Mouse (Mus musculus) neural tube, embryonic 15.5 days (tissue): ENCODE data around the gene Tbc1d10c. TPM values are rescaled to one million over a fixed set of nuclear protein-coding genes. Genes with fewer than 3 reads are reported as not detected.

Experiments
- ATAC-seq: fragments of 200-750 bp; cut with Nextera tagmentation; 2 replicates; pipeline ENCODE4 v1.8.0; 2017; ENCODE audit warnings: mild to moderate bottlenecking, moderate TSS enrichment, moderate library complexity; ENCODE audit not compliant: low FRiP score
- H3K27ac ChIP-seq: fragments of 300-500 bp; sonication (generic); replicated peaks from 2 replicates; pipeline ENCODE4 v1.5.1; 2015; ENCODE audit warnings: mild to moderate bottlenecking, inconsistent platforms
- H3K27me3 ChIP-seq: fragments of 300-500 bp; sonication (generic); replicated peaks from 2 replicates; pipeline ENCODE4 v1.6.1; 2015; ENCODE audit warnings: inconsistent platforms
- H3K36me3 ChIP-seq: fragments of 300-500 bp; sonication (generic); 2 replicates; pipeline ENCODE4 v1.6.1; 2015; ENCODE audit warnings: inconsistent platforms
- H3K4me1 ChIP-seq: fragments of 300-500 bp; sonication (generic); 2 replicates; pipeline ENCODE4 v1.6.1; 2015; ENCODE audit warnings: inconsistent platforms
- H3K4me2 ChIP-seq: fragments of 300-500 bp; sonication (generic); 2 replicates; pipeline ENCODE4 v1.6.1; 2015; ENCODE audit warnings: inconsistent platforms, mild to moderate bottlenecking, moderate library complexity
- H3K4me3 ChIP-seq: fragments of 300-500 bp; sonication (generic); replicated peaks from 2 replicates; pipeline ENCODE4 v1.5.1; 2015; ENCODE audit warnings: mild to moderate bottlenecking, inconsistent platforms
- H3K9ac ChIP-seq: fragments of 300-500 bp; sonication (generic); replicated peaks from 2 replicates; pipeline ENCODE4 v1.6.1; 2015; ENCODE audit warnings: mild to moderate bottlenecking, inconsistent platforms
- H3K9me3 ChIP-seq: fragments of 300-500 bp; sonication (generic); replicated peaks from 2 replicates; pipeline ENCODE4 v1.6.1; 2016; ENCODE audit warnings: inconsistent platforms
- WGBS: fragments of 180-500 bp; shearing (Covaris S2); methylation state at CpG from one replicate; pipeline ENCODE4 v1.1.7; 2015; ENCODE audit warnings: mixed read lengths; 5-methylcytosine and 5-hydroxymethylcytosine counted together
- polyA plus RNA-seq: library from polyadenylated mRNA; unstranded; fragments of >200 nt; fragmentation: Nextera tagmentation; extraction: Ambion mirVana; gene quantifications from 2 replicates; pipeline ENCODE4 v1.2.1, GENCODE M21; 2015

Tbc1d10c gene
- polyA plus RNA-seq, 1 experiment from 2014 or later: 0.74 TPM

DNA sequence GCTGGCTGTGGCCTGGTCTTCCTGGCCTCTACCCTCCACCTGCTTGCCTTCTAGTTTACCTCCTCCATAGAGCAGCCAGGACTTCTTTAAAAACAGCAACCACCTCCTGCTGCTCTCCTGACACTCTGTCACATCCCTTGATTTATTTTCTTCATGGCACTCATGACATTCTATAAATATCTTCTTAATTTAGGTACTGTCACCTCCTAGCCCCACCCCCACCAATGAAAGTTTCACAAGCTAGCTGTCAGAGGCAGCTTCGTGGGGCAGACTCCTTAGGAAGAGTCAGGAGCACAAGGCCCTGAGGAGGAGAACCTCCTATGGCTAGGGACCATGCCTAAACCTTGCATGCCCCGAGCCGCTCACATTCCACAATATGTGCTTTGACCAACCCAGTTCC is 3.8 kb downstream of the Tbc1d10c start:
- Histone ChIP-seq H3K4me3 (no peak overlapping the region), H3K27me3 (no peaks in the 10 kb centered on the region), H3K9ac (no peak overlapping the region), H3K4me1 (peaks cover 17% of the 10 kb centered on the region), H3K27ac (no peak overlapping the region), H3K4me2 (no peak overlapping the region), H3K9me3 (no peaks in the 10 kb centered on the region), H3K36me3 (no peaks in the 10 kb centered on the region)
- 72% methylated on average over 3 of the region's 3 CpGs for WGBS
- ATAC-seq: no peak

DNA sequence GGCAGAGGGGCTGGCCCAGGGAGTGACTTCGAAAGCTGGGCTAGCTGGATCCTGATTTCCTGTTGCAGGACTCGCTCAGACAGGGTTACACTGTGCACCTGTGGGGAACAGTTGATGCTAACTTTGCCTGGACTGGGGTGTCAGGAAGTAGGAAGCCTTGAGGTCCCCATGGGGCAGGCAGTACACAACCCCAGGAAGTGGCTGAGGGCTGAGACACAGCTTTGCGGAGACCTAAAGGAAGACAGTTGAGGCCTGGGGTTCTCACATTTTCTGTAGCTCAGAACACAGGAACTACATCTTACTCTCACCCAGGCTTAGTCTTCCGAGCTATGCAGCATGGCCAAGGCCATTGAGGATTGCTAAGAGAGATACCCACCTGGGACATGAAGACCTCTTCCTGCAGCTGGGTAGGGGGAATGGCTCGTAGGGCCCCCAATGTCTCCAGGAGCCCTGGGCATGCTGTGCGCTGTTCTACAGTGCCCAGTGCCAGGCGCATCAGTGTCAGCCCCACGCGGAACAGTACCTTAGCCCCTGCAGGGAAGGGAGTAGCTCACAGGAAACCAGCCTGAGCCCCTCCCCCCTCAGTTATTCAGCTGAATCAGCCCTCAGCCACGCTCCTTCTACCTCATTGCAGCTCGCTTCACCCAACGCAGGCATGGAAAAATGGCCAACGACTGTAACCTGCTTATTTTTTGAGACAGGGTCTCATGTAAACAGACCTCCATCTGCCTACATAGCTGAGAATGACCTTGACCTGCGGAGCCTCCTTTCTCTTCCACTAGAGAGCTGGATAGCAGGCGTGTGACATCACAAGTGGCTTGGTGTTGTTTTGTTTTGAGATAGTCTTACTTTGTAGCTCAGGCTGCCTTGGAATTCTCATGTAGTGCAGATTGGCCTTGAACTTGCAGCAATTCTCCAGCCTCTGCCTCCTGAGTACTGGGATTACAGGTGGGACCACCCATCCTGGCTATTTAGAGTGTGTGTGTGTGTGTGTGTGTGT is 5.8 kb downstream of the Tbc1d10c start:
- Histone ChIP-seq H3K27me3 (no peaks in the 10 kb centered on the region), H3K4me3 (no peak overlapping the region), H3K4me1 (peaks cover 15% of the 10 kb centered on the region; the same call in 1 of the 2 replicates), H3K9me3 (no peaks in the 10 kb centered on the region), H3K4me2 (no peak overlapping the region), H3K36me3 (no peaks in the 10 kb centered on the region), H3K27ac (no peak overlapping the region), H3K9ac (no peak overlapping the region)
- no peak for ATAC-seq
- 63% methylated on average over 15 of the region's 15 CpGs for WGBS

DNA sequence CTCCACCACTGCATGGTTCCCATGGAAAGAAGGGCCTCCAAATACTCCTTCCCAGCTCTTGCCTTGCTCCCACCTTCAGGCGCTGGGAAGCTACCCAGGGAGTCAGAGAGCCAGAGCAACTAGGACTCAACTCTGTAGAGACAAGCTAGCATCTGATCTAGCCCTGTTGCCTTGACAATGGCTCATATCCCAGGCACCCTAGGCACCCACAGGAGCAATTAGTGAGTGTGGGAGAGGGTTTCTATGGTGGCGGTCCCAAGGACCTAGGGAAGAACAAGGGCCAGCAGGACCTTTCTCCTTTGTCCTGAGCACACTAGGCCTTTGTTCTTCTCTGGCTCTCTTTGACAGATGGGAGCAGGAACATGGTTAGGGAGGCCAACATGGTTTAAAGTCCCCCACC is 7.4 kb downstream of the Tbc1d10c start:
- H3K36me3 ChIP-seq: no peaks in the 10 kb centered on the region
- ATAC-seq: no peak
- H3K4me2 ChIP-seq: no peak overlapping the region
- no peak overlapping the region for H3K27ac ChIP-seq
- H3K4me3 ChIP-seq: no peak overlapping the region
- no peaks in the 10 kb centered on the region for H3K27me3 ChIP-seq
- WGBS: 69% methylated on average over 2 of the region's 2 CpGs
- H3K9ac ChIP-seq: no peak overlapping the region
- H3K4me1 ChIP-seq: peaks cover 15% of the 10 kb centered on the region; the same call in 1 of the 2 replicates
- no peaks in the 10 kb centered on the region for H3K9me3 ChIP-seq

DNA sequence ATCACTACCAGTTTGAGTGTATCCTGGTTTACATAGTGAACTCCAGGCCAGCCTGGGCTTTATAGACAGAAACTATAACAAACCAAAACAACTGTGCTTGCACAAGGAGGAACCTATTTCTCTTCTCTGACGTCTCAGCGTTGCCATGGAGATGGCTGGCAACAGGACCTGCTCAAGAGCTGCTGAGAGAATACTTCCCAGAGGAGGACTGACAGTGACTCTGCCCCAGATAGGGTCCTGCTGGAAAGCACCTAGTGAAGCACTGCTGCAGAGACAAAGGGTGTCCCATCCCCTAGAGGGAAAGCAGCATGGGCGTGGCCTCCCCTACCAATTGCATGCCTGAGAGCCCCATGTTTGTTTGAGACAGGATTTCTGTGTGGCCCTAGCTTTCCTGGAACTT is 9.2 kb downstream of the Tbc1d10c start:
- no peak overlapping the region for H3K27ac ChIP-seq
- 41% methylated on average over 3 of the region's 3 CpGs for WGBS
- no peak for ATAC-seq
- no peaks in the 10 kb centered on the region for H3K9me3 ChIP-seq
- no peaks in the 10 kb centered on the region for H3K36me3 ChIP-seq
- no peak overlapping the region for H3K4me2 ChIP-seq
- H3K4me3 ChIP-seq: no peak overlapping the region
- peaks cover 15% of the 10 kb centered on the region; the same call in 1 of the 2 replicates for H3K4me1 ChIP-seq
- H3K27me3 ChIP-seq: no peaks in the 10 kb centered on the region
- H3K9ac ChIP-seq: no peak overlapping the region

DNA sequence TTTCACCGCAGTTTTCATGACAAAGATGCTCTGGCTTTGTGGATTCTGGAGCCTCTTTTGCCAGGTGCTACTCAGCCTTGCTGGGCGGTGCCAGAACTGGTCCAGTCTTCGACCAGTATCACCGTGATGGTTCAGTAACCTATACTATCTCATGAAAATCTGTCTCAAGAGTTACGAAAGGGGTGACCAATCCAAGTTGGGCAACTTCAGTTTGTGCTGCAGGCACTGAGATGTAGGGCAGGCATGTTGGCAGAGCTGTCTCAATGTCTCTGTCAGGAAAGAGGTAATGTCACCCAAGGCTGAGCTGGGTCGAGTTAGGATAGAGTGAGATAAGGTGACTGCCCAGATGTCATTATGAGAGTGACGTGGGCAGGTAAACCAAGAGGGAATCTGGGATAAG is 10.7 kb downstream of the Tbc1d10c start:
- no peaks in the 10 kb centered on the region for H3K9me3 ChIP-seq

DNA sequence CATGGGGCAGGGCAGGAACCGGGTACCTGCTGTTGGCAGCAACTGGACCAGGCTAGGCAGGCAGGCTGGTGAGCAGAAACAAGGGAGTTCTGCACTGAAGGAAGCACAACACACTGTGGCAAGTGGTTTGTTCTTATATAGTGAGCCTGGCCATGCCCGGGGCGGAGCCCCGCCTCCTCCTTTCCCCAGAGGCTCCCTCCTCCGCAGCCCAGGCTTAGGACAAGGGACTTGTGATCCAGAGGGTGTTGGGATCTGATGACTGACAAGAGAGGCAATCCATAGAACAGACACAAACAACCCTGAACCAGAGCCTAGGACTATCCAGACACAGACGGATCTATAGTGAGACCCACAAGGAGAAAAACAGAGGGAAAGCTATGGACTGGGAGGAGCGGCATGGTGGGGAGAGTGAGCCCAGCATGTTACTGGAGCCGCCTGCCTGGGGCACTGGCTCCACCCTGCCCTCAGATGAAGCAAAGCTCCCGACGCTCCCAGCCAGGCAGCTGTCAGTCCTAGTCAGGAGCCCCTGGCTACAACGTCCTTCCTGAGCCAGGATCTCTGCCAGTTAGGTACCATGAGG is 15.6 kb downstream of the Tbc1d10c start, which contains the start of gene Carns1:
Gene Carns1 (minus strand): TSS at position 112 of the 580 bp plus-strand sequence.
- H3K9ac ChIP-seq: no peak within 1 kb of the TSS
- no peaks in the 10 kb centered on the region for H3K36me3 ChIP-seq
- peak within 1 kb of the TSS; percentile 37 for H3K4me2 ChIP-seq
- no peaks in the 10 kb centered on the region for H3K27me3 ChIP-seq
- H3K9me3 ChIP-seq: no peaks in the 10 kb centered on the region
- H3K4me3 ChIP-seq: no peak within 1 kb of the TSS
- no peak within 1 kb of the TSS for H3K27ac ChIP-seq
- 6% methylated on average over 11 of the region's 11 CpGs for WGBS
- ATAC-seq: no peak
- peaks cover 15% of the 10 kb centered on the region for H3K4me1 ChIP-seq

More for the DNA sequence above, 10.7 kb downstream of the Tbc1d10c start:
- Histone ChIP-seq H3K4me1 (peaks cover 18% of the 10 kb centered on the region), H3K4me3 (no peak overlapping the region), H3K36me3 (no peaks in the 10 kb centered on the region), H3K27ac (no peak overlapping the region), H3K9ac (no peak overlapping the region), H3K4me2 (no peak overlapping the region), H3K27me3 (no peaks in the 10 kb centered on the region)
- ATAC-seq: no peak
- WGBS: 90% methylated on average over 7 of the region's 7 CpGs

DNA sequence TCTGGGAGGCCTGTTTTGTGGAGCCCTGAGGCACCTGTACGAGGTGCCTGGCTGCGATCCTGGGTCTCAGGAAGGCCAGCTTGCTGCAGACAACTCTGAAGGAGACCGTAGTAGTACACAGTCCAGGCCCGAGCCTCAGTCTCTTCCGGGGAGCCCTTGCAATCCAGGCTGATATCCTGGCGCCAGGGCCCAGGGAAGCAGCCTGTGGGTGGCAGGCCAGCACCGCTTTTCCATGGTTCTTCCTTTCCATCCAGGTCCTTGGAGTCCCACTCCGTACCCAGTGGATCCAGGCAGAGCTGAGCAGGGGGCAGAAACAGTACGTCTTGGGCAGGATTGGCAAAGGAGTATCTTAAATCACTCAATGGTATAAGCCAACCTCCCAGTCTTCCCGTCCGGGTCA is 18.2 kb downstream of the Tbc1d10c start:
- ATAC-seq: no peak
- Histone ChIP-seq H3K4me3 (no peak overlapping the region), H3K4me2 (no peak overlapping the region), H3K9ac (no peak overlapping the region), H3K36me3 (no peaks in the 10 kb centered on the region), H3K4me1 (peaks cover 25% of the 10 kb centered on the region), H3K27ac (no peak overlapping the region), H3K9me3 (no peaks in the 10 kb centered on the region), H3K27me3 (no peaks in the 10 kb centered on the region)
- WGBS: 53% methylated on average over 11 of the region's 11 CpGs

DNA sequence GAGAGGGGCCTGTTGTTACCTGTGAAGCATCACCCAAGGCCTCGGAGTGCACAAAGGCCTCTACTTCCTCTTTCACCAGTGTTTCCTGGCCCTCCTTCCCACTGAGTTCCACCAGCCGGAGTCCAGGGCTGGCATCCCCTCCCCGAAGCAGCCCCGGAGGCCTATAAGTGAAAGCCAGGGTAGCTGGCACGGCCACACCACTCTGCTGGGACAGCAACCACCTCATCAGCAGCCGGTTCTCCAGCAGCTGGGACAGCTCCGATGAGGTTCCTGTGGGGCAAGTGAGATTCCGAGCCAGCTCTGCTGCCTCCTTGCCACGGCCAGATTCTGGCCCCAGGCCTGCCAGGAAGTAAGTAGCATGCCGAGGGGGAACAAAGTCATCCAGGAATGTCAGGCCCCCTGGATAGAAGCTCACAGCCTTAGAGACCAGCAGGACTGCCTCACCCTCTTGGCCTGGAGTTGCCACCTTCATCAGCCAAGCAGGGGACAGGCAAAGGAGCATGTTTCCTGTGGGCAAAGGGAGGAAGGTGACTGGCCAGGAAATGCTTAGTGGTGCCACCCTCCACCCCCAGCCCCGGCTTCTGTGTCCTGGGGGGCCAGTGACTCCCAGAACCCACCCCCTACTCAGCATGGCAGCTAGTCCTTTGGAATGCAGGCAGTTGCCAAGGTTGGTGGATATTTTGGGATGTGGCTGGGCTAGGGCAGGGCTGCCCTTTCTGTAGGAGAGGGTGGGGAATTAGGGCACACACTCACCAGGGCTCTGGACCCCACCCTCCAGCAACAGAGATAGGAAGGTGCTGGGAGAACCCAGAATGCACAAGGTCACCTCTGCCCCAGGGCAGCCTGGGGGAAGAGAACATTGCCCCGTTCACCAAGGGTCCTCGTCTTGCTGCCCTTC is 19.4 kb downstream of the Tbc1d10c start:
- H3K4me3 ChIP-seq: no peak overlapping the region
- H3K9me3 ChIP-seq: no peaks in the 10 kb centered on the region
- H3K36me3 ChIP-seq: no peaks in the 10 kb centered on the region
- WGBS: 65% methylated on average over 13 of the region's 13 CpGs
- H3K27me3 ChIP-seq: no peaks in the 10 kb centered on the region
- H3K4me2 ChIP-seq: no peak overlapping the region
- H3K9ac ChIP-seq: no peak overlapping the region
- H3K4me1 ChIP-seq: peaks cover 25% of the 10 kb centered on the region
- ATAC-seq: no peak
- H3K27ac ChIP-seq: no peak overlapping the region

DNA sequence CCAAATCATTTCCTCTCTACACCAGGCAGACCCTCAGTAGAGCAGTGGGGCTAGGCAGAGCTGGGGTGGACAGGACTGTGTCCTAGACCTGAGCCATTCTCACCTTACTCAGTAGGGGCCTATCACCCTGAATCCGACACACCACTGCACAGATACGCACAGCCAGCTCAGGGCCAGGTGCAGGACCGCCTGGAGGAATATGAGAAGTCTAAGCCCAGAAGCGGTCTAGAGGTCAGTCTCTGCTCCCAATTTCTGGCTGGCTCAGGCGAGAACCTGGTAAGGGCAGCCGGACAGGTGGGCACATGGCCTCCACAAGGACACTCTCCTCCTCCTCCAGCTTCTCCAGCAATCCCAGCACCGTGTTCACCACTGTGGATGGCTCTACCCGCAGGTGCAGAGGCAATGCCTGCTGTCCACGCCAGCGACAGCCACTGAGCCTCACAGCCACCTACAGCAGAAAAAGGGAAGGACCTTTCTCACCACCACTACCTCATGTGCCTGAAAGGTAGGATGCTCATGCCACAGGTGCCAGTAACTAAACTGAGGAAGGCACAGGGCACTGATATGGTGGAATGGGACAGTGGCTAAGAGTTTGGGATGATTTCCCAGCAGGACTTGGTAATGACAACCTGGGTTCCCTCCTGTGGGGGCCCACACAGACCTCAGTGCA is 20.2 kb downstream of the Tbc1d10c start:
- Histone ChIP-seq H3K9me3 (no peaks in the 10 kb centered on the region), H3K4me3 (no peak overlapping the region), H3K4me2 (no peak overlapping the region), H3K9ac (no peak overlapping the region), H3K36me3 (no peaks in the 10 kb centered on the region), H3K27ac (no peak overlapping the region), H3K27me3 (no peaks in the 10 kb centered on the region), H3K4me1 (peaks cover 22% of the 10 kb centered on the region)
- 91% methylated on average over 10 of the region's 10 CpGs for WGBS
- no peak for ATAC-seq

DNA sequence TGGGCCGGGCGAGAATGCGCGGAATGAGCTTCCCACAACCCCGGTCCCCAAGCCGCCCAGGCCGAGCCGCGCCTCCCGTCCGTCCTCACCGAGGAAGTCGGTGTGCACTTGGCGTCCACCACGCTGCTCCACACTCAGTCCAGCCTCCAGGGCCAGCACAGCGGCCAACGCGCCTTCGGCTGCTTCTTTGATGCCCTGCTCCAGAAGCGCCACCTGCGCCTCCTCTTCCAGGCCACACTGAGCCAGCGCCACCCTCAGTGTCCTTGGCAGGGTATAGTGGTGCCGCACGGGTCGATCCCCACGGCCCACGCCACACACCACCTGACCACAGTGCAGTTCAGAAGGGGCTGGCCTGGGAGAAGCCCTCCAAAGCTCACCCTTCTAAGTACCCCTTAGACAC is 21.3 kb downstream of the Tbc1d10c start:
- H3K4me1 ChIP-seq: peaks cover 13% of the 10 kb centered on the region
- WGBS: 7% methylated on average over 26 of the region's 27 CpGs

DNA sequence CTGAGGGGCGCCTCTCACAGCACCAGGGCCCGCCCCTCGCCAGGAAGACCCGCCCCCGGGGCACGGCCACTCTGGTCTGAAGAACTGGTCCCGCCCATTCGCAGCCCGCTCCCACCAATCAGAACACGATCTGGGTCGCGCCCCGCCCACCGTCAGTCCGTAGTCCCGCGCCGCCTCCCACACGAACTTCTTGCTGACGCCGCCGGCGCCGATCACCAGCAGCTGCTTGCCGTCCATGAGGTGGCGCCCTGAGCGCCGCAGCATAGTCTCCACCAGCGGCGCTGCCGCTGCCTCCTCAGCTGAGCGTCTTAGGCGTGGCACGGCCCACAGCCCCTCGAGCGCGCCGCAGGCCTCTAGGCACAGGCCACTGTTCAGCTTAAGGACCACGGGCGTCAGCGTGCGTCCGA is 21.7 kb downstream of the Tbc1d10c start:
- ATAC-seq: peak; percentile 95
- Histone ChIP-seq H3K27ac (peak overlapping the region; percentile 93), H3K36me3 (no peaks in the 10 kb centered on the region), H3K9ac (peak overlapping the region; percentile 76), H3K9me3 (no peaks in the 10 kb centered on the region), H3K4me1 (peaks cover 13% of the 10 kb centered on the region), H3K27me3 (no peaks in the 10 kb centered on the region), H3K4me2 (peak overlapping the region; percentile 89), H3K4me3 (peak overlapping the region; percentile 47)
- WGBS: under 1% methylated on average over 43 of the region's 43 CpGs

More for the DNA sequence above, 21.3 kb downstream of the Tbc1d10c start:
- no peaks in the 10 kb centered on the region for H3K27me3 ChIP-seq
- H3K9ac ChIP-seq: peak overlapping the region; percentile 76
- H3K27ac ChIP-seq: peak overlapping the region; percentile 93
- ATAC-seq: peak; percentile 53
- no peaks in the 10 kb centered on the region for H3K9me3 ChIP-seq
- H3K4me2 ChIP-seq: peak overlapping the region; percentile 89
- H3K4me3 ChIP-seq: peak overlapping the region; percentile 47
- no peaks in the 10 kb centered on the region for H3K36me3 ChIP-seq
